Mouse (Mus musculus): ENCODE measurements around the gene Tmem81. TPM values are rescaled to one million over a fixed set of nuclear protein-coding genes. Genes with fewer than 3 reads are reported as not detected.

Gene Tmem81
- polyA plus RNA-seq, 1 experiment from 2014 or later, result 1.1 TPM

GRCm38 (mm10) chr1:132483234-132483633 lies 22.8 kb upstream of the Tmem81 start:
- H3K27me3 ChIP-seq (ENCODE audit: insufficient read depth, poor library complexity, severe bottlenecking), result no peaks in the 10 kb centered on the region
- H3K9me3 ChIP-seq, result no peaks in the 10 kb centered on the region
- H3K36me3 ChIP-seq, result peaks cover 48% of the 10 kb centered on the region
- no peak for DNase-seq (ENCODE audit: low spot score)
- peaks cover 10% of the 10 kb centered on the region for H3K4me1 ChIP-seq (replicated peaks)
- no peak overlapping the region for H3K27ac ChIP-seq
- WGBS, result 93% methylated on average over 3 of the region's 3 CpGs
- H3K4me3 ChIP-seq, result no peak overlapping the region

DNA sequence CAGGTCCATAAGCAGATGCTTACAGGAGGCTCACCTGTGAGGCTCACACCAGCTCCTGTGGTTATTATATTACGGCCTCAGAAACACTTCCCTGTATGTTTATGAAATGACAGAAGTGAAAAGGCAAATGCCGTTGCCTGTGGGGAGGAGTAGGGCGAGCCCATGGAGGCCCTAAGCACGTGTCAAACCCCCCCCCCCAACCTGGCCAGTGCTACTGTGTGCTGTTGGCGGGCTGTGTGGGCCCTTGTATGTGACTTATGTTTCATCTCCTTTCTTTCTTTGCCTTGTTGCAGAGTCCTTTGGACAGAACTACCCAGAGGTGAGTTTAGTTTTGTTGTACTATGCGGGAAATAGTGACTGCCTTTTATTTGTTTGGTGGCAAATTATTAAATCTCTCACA lies 22.3 kb upstream of the Tmem81 start:
- Histone ChIP-seq H3K4me3 (no peak overlapping the region), H3K4me1 (replicated peaks) (peaks cover 5% of the 10 kb centered on the region), H3K27me3 (ENCODE audit: insufficient read depth, poor library complexity, severe bottlenecking) (no peaks in the 10 kb centered on the region), H3K27ac (no peak overlapping the region), H3K36me3 (peaks cover 53% of the 10 kb centered on the region), H3K9me3 (no peaks in the 10 kb centered on the region)
- 91% methylated on average over 6 of the region's 6 CpGs for WGBS
- DNase-seq (ENCODE audit: low spot score), result no peak

DNA sequence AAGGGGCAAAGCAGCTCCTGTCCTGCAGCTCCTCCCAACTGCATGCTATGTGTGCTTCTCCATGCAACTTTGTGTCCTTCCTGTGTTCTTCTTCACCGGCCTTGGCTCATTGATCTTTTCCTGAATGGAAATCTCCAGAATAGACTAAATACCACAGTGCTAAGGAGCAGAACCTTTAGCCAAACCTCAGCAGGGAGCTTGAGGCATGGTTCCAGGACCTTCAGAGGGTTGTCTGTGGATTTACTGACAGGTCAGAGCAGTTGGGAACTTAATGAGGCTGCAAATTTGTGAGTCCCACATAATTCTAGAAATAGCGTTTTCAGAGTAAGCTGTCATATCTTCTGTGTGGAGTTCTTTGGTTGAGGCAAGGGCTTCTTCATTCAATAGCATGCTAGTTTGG lies 5.5 kb upstream of the Tmem81 start:
- no peaks in the 10 kb centered on the region for H3K27me3 ChIP-seq (ENCODE audit: insufficient read depth, poor library complexity, severe bottlenecking)
- WGBS, result 95% methylated on average over 2 of the region's 2 CpGs
- DNase-seq (ENCODE audit: low spot score), result no peak
- no peaks in the 10 kb centered on the region for H3K9me3 ChIP-seq
- H3K4me3 ChIP-seq, result no peak overlapping the region
- no peak overlapping the region for H3K27ac ChIP-seq
- H3K4me1 ChIP-seq (replicated peaks), result no peaks in the 10 kb centered on the region
- H3K36me3 ChIP-seq, result peaks cover 96% of the 10 kb centered on the region

DNA sequence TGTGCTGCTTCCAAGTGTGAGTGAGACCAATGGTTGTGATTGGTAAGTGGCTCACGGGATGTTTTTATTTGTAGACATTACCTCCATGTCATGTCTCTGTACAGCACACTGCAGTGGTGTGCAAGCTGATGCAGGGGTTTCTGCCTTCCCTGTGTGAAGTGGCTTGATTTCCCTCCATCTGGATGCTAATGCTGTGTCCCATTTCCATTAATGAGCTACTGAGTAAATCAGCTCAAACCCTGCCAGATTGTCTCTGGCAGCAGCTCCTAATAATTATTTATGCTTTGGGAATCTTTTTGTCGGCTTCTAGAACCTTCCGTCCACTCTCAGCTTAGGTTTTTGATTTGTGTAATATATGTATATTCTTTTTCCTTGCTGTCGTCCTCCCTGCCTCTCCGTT lies 875 bp upstream of the Tmem81 start:
- Histone ChIP-seq H3K4me3 (no peak overlapping the region), H3K36me3 (peaks cover 88% of the 10 kb centered on the region), H3K4me1 (replicated peaks) (no peaks in the 10 kb centered on the region), H3K27ac (no peak overlapping the region), H3K9me3 (no peaks in the 10 kb centered on the region), H3K27me3 (ENCODE audit: insufficient read depth, poor library complexity, severe bottlenecking) (no peaks in the 10 kb centered on the region)
- no peak for DNase-seq (ENCODE audit: low spot score)
- 95% methylated on average over 5 of the region's 5 CpGs for WGBS

DNA sequence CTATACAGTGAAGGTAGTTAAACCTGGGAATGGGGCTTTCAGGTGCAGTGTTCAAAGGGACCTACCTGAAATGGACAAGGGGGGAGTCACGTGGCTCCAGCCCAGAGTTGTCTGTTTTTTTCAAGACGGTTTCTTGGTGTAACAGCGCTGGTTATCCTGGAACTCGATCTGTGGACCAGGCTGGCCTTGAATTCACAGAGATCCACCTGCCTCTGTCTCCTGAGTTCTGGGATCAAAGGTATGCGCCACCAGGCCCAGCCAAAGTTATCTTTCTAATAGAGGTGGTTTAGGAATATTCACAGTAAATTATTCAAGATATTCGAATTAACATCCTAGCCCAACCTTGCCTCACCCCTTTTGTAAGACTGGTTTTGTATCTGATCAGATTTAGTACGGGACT lies 626 bp downstream of the Tmem81 start:
- 96% methylated on average over 7 of the region's 7 CpGs for WGBS
- Histone ChIP-seq H3K27ac (no peak overlapping the region), H3K36me3 (peaks cover 73% of the 10 kb centered on the region), H3K4me3 (no peak overlapping the region), H3K27me3 (ENCODE audit: insufficient read depth, poor library complexity, severe bottlenecking) (no peaks in the 10 kb centered on the region), H3K9me3 (no peaks in the 10 kb centered on the region), H3K4me1 (replicated peaks) (peaks cover 3% of the 10 kb centered on the region; the same call in 1 of the 2 replicates)
- DNase-seq (ENCODE audit: low spot score), result no peak

GRCm38 (mm10) chr1:132509771-132510170 lies 3.7 kb downstream of the Tmem81 start:
- Histone ChIP-seq H3K9me3 (no peaks in the 10 kb centered on the region), H3K36me3 (peaks cover 50% of the 10 kb centered on the region), H3K27ac (no peak overlapping the region), H3K4me3 (no peak overlapping the region), H3K4me1 (replicated peaks) (peaks cover 7% of the 10 kb centered on the region; the same call in 1 of the 2 replicates), H3K27me3 (ENCODE audit: insufficient read depth, poor library complexity, severe bottlenecking) (no peaks in the 10 kb centered on the region)
- WGBS, result 92% methylated on average over 5 of the region's 5 CpGs
- no peak for DNase-seq (ENCODE audit: low spot score)

GRCm38 (mm10) chr1:132511521-132511920 lies 5.5 kb downstream of the Tmem81 start:
- Histone ChIP-seq H3K4me3 (no peak overlapping the region), H3K27ac (no peak overlapping the region), H3K27me3 (ENCODE audit: insufficient read depth, poor library complexity, severe bottlenecking) (no peaks in the 10 kb centered on the region), H3K36me3 (peaks cover 46% of the 10 kb centered on the region), H3K4me1 (replicated peaks) (peaks cover 7% of the 10 kb centered on the region; the same call in 1 of the 2 replicates), H3K9me3 (no peaks in the 10 kb centered on the region)
- peak; percentile 3 for DNase-seq (ENCODE audit: low spot score)
- 66% methylated on average over 8 of the region's 8 CpGs for WGBS

- DNase-seq (ENCODE audit: low spot score), result no peak
- 80% methylated on average over 8 of the region's 8 CpGs for WGBS
- no peak overlapping the region for H3K27ac ChIP-seq
These were observed 6.1 kb downstream of the Tmem81 start for GRCm38 (mm10) chr1:132512106-132512505.

GRCm38 (mm10) chr1:132515339-132515738 lies 9.3 kb downstream of the Tmem81 start:
- 89% methylated on average over 12 of the region's 12 CpGs for WGBS
- Histone ChIP-seq H3K27ac (no peak overlapping the region), H3K27me3 (ENCODE audit: insufficient read depth, poor library complexity, severe bottlenecking) (no peaks in the 10 kb centered on the region), H3K36me3 (peaks cover 40% of the 10 kb centered on the region), H3K4me1 (replicated peaks) (peaks cover 7% of the 10 kb centered on the region; the same call in 1 of the 2 replicates), H3K9me3 (no peaks in the 10 kb centered on the region), H3K4me3 (no peak overlapping the region)
- no peak for DNase-seq (ENCODE audit: low spot score)

More at GRCm38 (mm10) chr1:132512106-132512505, 6.1 kb downstream of the Tmem81 start:
- no peak overlapping the region for H3K4me3 ChIP-seq
- H3K27me3 ChIP-seq (ENCODE audit: insufficient read depth, poor library complexity, severe bottlenecking), result no peaks in the 10 kb centered on the region
- H3K4me1 ChIP-seq (replicated peaks), result peaks cover 7% of the 10 kb centered on the region; the same call in 1 of the 2 replicates
- peaks cover 46% of the 10 kb centered on the region for H3K36me3 ChIP-seq
- no peaks in the 10 kb centered on the region for H3K9me3 ChIP-seq

DNA sequence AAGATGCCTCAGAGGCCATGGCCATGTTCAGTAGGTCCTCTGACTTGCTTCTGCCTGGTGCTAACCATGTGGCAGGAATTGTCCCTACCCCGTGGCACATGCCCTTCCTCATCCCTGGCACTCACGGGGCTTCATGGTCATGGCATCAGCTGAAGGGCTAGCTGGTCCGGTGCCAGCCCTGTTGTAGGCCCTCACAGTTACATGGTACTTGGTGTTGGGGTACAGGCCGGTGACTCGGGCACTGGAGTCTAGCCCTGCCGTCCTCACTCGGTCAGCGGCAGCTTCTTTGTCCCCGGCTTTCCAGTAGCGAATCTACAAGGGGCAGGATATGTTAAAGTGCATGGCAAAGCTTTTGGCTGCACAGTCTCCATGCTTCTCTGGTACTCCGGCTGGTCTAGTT lies 10.7 kb downstream of the Tmem81 start:
- H3K27ac ChIP-seq, result no peak overlapping the region
- H3K27me3 ChIP-seq (ENCODE audit: insufficient read depth, poor library complexity, severe bottlenecking), result 0 out of 2 replicates have a peak, but pooled peaks cover 5% of the 10 kb centered on the region
- H3K4me1 ChIP-seq (replicated peaks), result peaks cover 14% of the 10 kb centered on the region; the same call in 1 of the 2 replicates
- H3K9me3 ChIP-seq, result no peaks in the 10 kb centered on the region
- DNase-seq (ENCODE audit: low spot score), result no peak
- no peak overlapping the region for H3K4me3 ChIP-seq
- WGBS, result 91% methylated on average over 11 of the region's 11 CpGs
- peaks cover 50% of the 10 kb centered on the region for H3K36me3 ChIP-seq

DNA sequence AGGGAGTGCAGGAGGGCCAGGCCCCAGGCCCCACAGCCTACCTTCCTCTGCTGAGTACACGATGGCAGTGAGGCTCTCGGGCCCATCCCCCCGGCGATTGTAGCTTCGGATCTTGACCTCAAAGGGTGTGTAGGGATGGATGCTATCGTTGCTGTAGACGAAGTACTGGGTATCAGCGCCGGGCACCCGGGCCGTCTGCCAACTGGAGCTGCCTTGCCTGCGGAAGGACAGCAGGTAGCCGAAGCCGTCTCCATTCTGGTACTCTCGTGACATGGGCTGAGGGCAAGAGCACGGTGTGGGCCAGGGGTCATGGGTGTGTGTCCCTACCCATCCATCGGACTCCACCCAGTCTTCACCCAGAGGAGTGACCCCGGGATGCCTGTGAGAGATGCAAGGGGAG lies 12.6 kb downstream of the Tmem81 start:
- peaks cover 53% of the 10 kb centered on the region for H3K36me3 ChIP-seq
- no peak overlapping the region for H3K27ac ChIP-seq
- H3K9me3 ChIP-seq, result no peaks in the 10 kb centered on the region
- peaks cover 18% of the 10 kb centered on the region; the same call in 1 of the 2 replicates for H3K4me1 ChIP-seq (replicated peaks)
- DNase-seq (ENCODE audit: low spot score), result no peak
- WGBS, result 86% methylated on average over 18 of the region's 18 CpGs
- 0 out of 2 replicates have a peak, but pooled peaks cover 5% of the 10 kb centered on the region for H3K27me3 ChIP-seq (ENCODE audit: insufficient read depth, poor library complexity, severe bottlenecking)
- no peak overlapping the region for H3K4me3 ChIP-seq

GRCm38 (mm10) chr1:132519734-132520133 lies 13.7 kb downstream of the Tmem81 start:
- Histone ChIP-seq H3K4me3 (no peak overlapping the region), H3K27ac (no peak overlapping the region), H3K36me3 (peaks cover 47% of the 10 kb centered on the region), H3K4me1 (replicated peaks) (peaks cover 17% of the 10 kb centered on the region; the same call in 1 of the 2 replicates), H3K27me3 (ENCODE audit: insufficient read depth, poor library complexity, severe bottlenecking) (0 out of 2 replicates have a peak, but pooled peaks cover 5% of the 10 kb centered on the region), H3K9me3 (no peaks in the 10 kb centered on the region)
- no peak for DNase-seq (ENCODE audit: low spot score)
- 88% methylated on average over 11 of the region's 11 CpGs for WGBS

DNA sequence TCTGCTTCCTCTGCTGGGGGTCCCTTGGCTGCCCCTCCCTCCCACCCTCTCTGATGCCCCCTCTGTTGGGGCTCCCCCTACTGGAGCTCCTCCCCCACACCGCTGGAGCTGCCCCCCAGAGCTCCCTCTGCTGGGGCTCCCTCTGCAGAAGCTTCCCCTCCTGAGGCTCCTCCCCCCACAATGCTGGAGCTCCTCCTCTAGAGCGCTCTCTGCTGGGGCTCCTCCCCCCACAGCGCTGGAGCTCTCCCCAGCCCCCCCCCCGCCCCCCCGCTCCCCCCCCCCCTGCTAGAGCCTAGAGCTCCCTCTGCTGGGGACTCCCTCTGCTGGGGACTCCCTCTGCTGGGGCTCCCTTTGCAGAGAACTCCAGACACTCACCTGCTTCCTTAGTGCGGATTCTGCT lies 14.7 kb downstream of the Tmem81 start:
- H3K4me3 ChIP-seq, result no peak overlapping the region
- 0 out of 2 replicates have a peak overlapping the region, but pooled peaks have one; percentile 19 for H3K27ac ChIP-seq
- H3K36me3 ChIP-seq, result peaks cover 37% of the 10 kb centered on the region
- WGBS, result 15% methylated on average over 3 of the region's 6 CpGs
- no peaks in the 10 kb centered on the region for H3K9me3 ChIP-seq
- H3K4me1 ChIP-seq (replicated peaks), result peaks cover 17% of the 10 kb centered on the region; the same call in 1 of the 2 replicates
- peaks cover 11% of the 10 kb centered on the region for H3K27me3 ChIP-seq (ENCODE audit: insufficient read depth, poor library complexity, severe bottlenecking)
- DNase-seq (ENCODE audit: low spot score), result peak; percentile 49

DNA sequence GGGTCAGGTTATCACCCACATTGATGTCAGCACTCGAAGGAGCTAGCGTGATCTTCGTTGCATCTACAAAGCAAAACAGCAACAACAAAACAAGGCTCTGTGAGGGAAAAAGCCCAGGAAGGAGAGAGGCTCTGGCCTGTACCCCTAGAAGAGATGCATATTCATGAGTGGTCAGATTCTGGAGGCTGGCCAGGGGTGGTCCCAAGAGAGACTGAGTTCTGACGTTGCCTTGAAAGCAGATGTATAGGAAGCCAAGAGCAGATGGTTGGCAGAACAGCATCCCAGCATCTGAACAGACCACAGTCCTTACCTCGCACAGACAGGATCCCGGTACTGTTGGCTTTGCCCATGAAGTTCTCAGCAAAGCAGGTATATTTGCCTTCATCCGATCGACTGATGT lies 17.0 kb downstream of the Tmem81 start:
- no peak for DNase-seq (ENCODE audit: low spot score)
- peaks cover 22% of the 10 kb centered on the region for H3K4me1 ChIP-seq (replicated peaks)
- H3K27ac ChIP-seq, result no peak overlapping the region
- H3K36me3 ChIP-seq, result peaks cover 25% of the 10 kb centered on the region
- H3K9me3 ChIP-seq, result no peaks in the 10 kb centered on the region
- peaks cover 11% of the 10 kb centered on the region for H3K27me3 ChIP-seq (ENCODE audit: insufficient read depth, poor library complexity, severe bottlenecking)
- WGBS, result 79% methylated on average over 8 of the region's 8 CpGs
- no peak overlapping the region for H3K4me3 ChIP-seq

Data from hindbrain, embryonic 10.5 days (tissue).